In the genomic region with DNA sequence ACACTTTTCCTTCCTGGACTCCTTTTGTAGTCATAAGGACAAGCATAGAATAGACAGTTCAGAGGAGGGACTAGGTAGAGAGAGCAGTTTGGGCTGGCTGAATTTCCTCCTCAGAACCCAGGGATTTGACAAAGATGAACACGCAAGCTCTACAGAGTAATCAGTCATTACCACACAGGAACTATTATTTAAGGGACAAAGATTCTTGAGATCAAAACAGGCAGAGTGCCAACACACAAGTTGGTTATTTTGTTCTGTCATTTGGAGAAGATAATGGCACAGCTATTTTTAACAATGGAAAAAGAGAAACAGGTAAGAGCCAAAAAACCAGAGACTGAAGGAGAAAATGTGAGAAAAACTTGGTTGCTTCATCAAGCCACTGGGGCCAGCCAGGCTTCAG, we compare ENCODE assay signal across 10 mouse cellular contexts.
"Had no signal": no experiment of that assay in that cellular context is flagged by ENCODE, and none has a peak within 500 bp of the region (broad histone marks: within the 10 kb centered on the region; RNA-seq: fewer than 3 reads in every experiment).

No protein-coding gene starts in this region.

- ATAC-seq: liver, postnatal 0 days; lung, postnatal 0 days had no signal

- DNase-seq: kidney, postnatal 4 days; left cerebral cortex, postnatal 4 days; liver, postnatal 0 days; lung, embryonic 14.5 days; midbrain, embryonic 14.5 days; right cerebral cortex, adult 18-20 months; right cerebral cortex, postnatal 14 days; right cerebral cortex, postnatal 4 days; thymus, postnatal 36 days had no signal
